Mouse (Mus musculus) forebrain, embryonic 16.5 days (tissue): ENCODE results near the gene Tmem116. TPM values are rescaled to one million over a fixed set of nuclear protein-coding genes. Genes with fewer than 3 reads are reported as not detected.

Experiments
- ATAC-seq: fragments of 200-750 bp; cut with Nextera tagmentation; 2 replicates; pipeline ENCODE4 v1.8.0; 2017; ENCODE audit warnings: mild to moderate bottlenecking, moderate library complexity
- H3K27ac ChIP-seq: fragments of 300-500 bp; sonication (generic); 2 replicates; pipeline ENCODE4 v1.5.1; 2014; ENCODE audit warnings: low read length, control low read depth
- H3K27me3 ChIP-seq: fragments of 300-500 bp; sonication (generic); replicated peaks from 2 replicates; pipeline ENCODE4 v1.6.1; 2014; ENCODE audit warnings: low read length; ENCODE audit not compliant: control insufficient read depth, insufficient read depth
- H3K36me3 ChIP-seq: fragments of 300-500 bp; sonication (generic); 2 replicates; pipeline ENCODE4 v1.6.1; 2014; ENCODE audit not compliant: control insufficient read depth, insufficient read depth
- H3K4me1 ChIP-seq: fragments of 300-500 bp; sonication (generic); replicated peaks from 2 replicates; pipeline ENCODE4 v1.6.1; 2014; ENCODE audit warnings: low read length; ENCODE audit not compliant: control insufficient read depth, insufficient read depth
- H3K4me2 ChIP-seq: fragments of 300-500 bp; sonication (generic); 2 replicates; pipeline ENCODE4 v1.6.1; 2014; ENCODE audit warnings: mild to moderate bottlenecking, low read length, control low read depth
- H3K4me3 ChIP-seq: fragments of 300-500 bp; sonication (generic); replicated peaks from 2 replicates; pipeline ENCODE4 v1.5.1; 2014; ENCODE audit warnings: mild to moderate bottlenecking, low read length, control low read depth
- H3K9ac ChIP-seq: fragments of 300-500 bp; sonication (generic); replicated peaks from 2 replicates; pipeline ENCODE4 v1.6.1; 2014; ENCODE audit warnings: low read depth, low read length, control low read depth
- H3K9me3 ChIP-seq: fragments of 300-500 bp; sonication (generic); 2 replicates; pipeline ENCODE4 v1.6.1; 2016; ENCODE audit warnings: low read length; ENCODE audit not compliant: control insufficient read depth
- WGBS: fragments of 180-500 bp; shearing (Covaris S2); extraction: QIAGEN DNeasy Blood & Tissue Kit; methylation state at CpG from one replicate; pipeline ENCODE4 v1.1.7; 2014; 5-methylcytosine and 5-hydroxymethylcytosine counted together
- polyA plus RNA-seq: library from polyadenylated mRNA; unstranded; fragments of >200 nt; fragmentation: Nextera tagmentation; extraction: Ambion mirVana; gene quantifications from 2 replicates; pipeline ENCODE4 v1.2.1, GENCODE M21; 2015

Tmem116 gene
- polyA plus RNA-seq, 1 experiment from 2014 or later = 1.9 TPM

- no peak overlapping the region for H3K4me2 ChIP-seq
- no peak overlapping the region for H3K27ac ChIP-seq
- H3K4me3 ChIP-seq = no peak overlapping the region
- no peaks in the 10 kb centered on the region for H3K27me3 ChIP-seq
- no peaks in the 10 kb centered on the region for H3K9me3 ChIP-seq
- no peaks in the 10 kb centered on the region for H3K36me3 ChIP-seq
- no peak for ATAC-seq
- 92% methylated on average over 16 of the region's 16 CpGs for WGBS
- no peak overlapping the region for H3K9ac ChIP-seq
- 0 out of 2 replicates have a peak, but pooled peaks cover 2% of the 10 kb centered on the region for H3K4me1 ChIP-seq
Measured at GRCm38 (mm10) chr5:121566035-121566681, 114.5 kb downstream of the Tmem116 start.

GRCm38 (mm10) chr5:121569881-121570420, 118.3 kb downstream of the Tmem116 start:
- Histone ChIP-seq H3K4me2 (no peak overlapping the region), H3K4me1 (no peaks in the 10 kb centered on the region), H3K9ac (no peak overlapping the region), H3K27me3 (no peaks in the 10 kb centered on the region), H3K36me3 (peaks cover 3% of the 10 kb centered on the region; the same call in 1 of the 2 replicates), H3K27ac (no peak overlapping the region), H3K4me3 (no peak overlapping the region), H3K9me3 (no peaks in the 10 kb centered on the region)
- 76% methylated on average over 8 of the region's 9 CpGs for WGBS
- ATAC-seq = no peak

GRCm38 (mm10) chr5:121570787-121571186, 119.1 kb downstream of the Tmem116 start:
- Histone ChIP-seq H3K9me3 (no peaks in the 10 kb centered on the region), H3K27me3 (no peaks in the 10 kb centered on the region), H3K27ac (no peak overlapping the region), H3K4me2 (no peak overlapping the region), H3K4me1 (no peaks in the 10 kb centered on the region), H3K36me3 (peaks cover 3% of the 10 kb centered on the region; the same call in 1 of the 2 replicates), H3K9ac (no peak overlapping the region), H3K4me3 (no peak overlapping the region)
- WGBS = 79% methylated on average over 1 of the region's 1 CpGs
- no peak for ATAC-seq

Other genes with a start within 250 kb of the Tmem116 start
- gene Rpl6, start 247.4 kb upstream of the Tmem116 start, polyA plus RNA-seq = 361 and 392 TPM in 2 replicates
- 18.2 and 20.1 TPM in 2 replicates for gene Hectd4, start 231.7 kb upstream of the Tmem116 start, polyA plus RNA-seq
- 146 and 149 TPM in 2 replicates for gene Trafd1, start 66.3 kb upstream of the Tmem116 start, polyA plus RNA-seq
- 61.7 and 66.8 TPM in 2 replicates for gene Naa25, start 54.0 kb upstream of the Tmem116 start, polyA plus RNA-seq
- gene Erp29, start 613 bp downstream of the Tmem116 start, polyA plus RNA-seq = 142 and 159 TPM in 2 replicates
- gene Adam1b, start 51.5 kb downstream of the Tmem116 start, polyA plus RNA-seq = 0.08 TPM in 1 of 2 replicates, not detected in the other
- 3.4 and 4.9 TPM in 2 replicates for gene Adam1a, start 93.6 kb downstream of the Tmem116 start, polyA plus RNA-seq
- not detected in 2 replicates for gene Gm42878, start 93.6 kb downstream of the Tmem116 start, polyA plus RNA-seq
- 66.8 and 67.8 TPM in 2 replicates for gene Mapkapk5, start 94.0 kb downstream of the Tmem116 start, polyA plus RNA-seq
- gene Aldh2, start 141.9 kb downstream of the Tmem116 start, polyA plus RNA-seq = 99.2 and 102 TPM in 2 replicates
- 1.1 and 1.2 TPM in 2 replicates for gene Acad12, start 167.0 kb downstream of the Tmem116 start, polyA plus RNA-seq
- gene Acad10, start 208.6 kb downstream of the Tmem116 start, polyA plus RNA-seq = 0.71 and 1.5 TPM in 2 replicates
- 51.5 and 55.5 TPM in 2 replicates for gene Brap, start 208.7 kb downstream of the Tmem116 start, polyA plus RNA-seq